Mouse (Mus musculus) olfactory bulb, adult 2 months (tissue): ENCODE results near the gene Nav2.

ENCODE experiments used
- CTCF ChIP-seq: fragments of 200-500 bp; IDR thresholded peaks from 2 replicates; pipeline ENCODE4 v1.5.1; 2012; ENCODE audit warnings: low read depth, mild to moderate bottlenecking, low read length, moderate library complexity; ENCODE audit not compliant: insufficient read depth
- POLR2A ChIP-seq: fragments of 200-500 bp; IDR thresholded peaks from 2 replicates; pipeline ENCODE4 v1.6.1; 2012; ENCODE audit warnings: mild to moderate bottlenecking, low read depth, low read length, moderate library complexity; ENCODE audit not compliant: insufficient read depth

DNA sequence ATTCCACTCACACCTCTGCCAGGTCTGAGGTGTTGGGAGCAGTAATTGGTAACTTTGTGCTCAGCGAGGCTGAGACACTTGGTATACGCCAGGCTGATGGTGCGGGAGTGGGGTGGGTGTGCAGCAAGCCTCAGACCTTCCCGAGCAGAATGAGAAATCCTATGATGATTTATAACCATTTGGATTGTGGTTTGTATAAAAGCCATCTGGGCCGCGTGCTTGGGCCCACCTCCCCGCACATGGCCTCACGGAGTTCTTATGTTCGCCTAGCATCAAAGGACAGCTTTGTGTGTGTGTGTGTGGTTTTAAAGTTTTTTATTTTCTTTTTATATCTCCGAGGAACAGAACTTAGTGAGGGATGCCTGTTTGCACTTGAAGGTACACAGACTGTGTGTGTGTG lies 474.4 kb downstream of the Nav2 start:
- TF ChIP-seq POLR2A, result no peak
- TF ChIP-seq CTCF, result no peak
